Mouse (Mus musculus) embryonic fibroblast, embryonic 13.5 days (primary cell): ENCODE data around the gene Slc22a23. TPM values are rescaled to one million over a fixed set of nuclear protein-coding genes. Genes with fewer than 3 reads are reported as not detected.
A peak's percentile ranks its signal among the peaks of the same experiment; 100 is the strongest.

ENCODE experiments used
- H3K27ac ChIP-seq: 2 replicates; pipeline ENCODE4 v1.5.1; 2012; ENCODE audit warnings: low read length, control low read depth, inconsistent platforms; ENCODE audit not compliant: insufficient read depth
- H3K4me1 ChIP-seq: 2 replicates; pipeline ENCODE4 v1.6.1; 2011; ENCODE audit warnings: low read length; ENCODE audit not compliant: control insufficient read depth, insufficient read depth
- H3K4me3 ChIP-seq: 2 replicates; pipeline ENCODE4 v1.5.1; 2011; ENCODE audit warnings: mild to moderate bottlenecking, control low read depth, low read length; ENCODE audit not compliant: insufficient read depth
- CTCF ChIP-seq: IDR thresholded peaks from 2 replicates; pipeline ENCODE4 v1.5.1; 2011; ENCODE audit warnings: mild to moderate bottlenecking, control low read depth, low read length, moderate library complexity, borderline replicate concordance; ENCODE audit not compliant: insufficient read depth
- POLR2A ChIP-seq: IDR thresholded peaks from 2 replicates; pipeline ENCODE4 v1.6.1; 2011; ENCODE audit warnings: low read depth, mild to moderate bottlenecking, control low read depth, low read length, moderate library complexity
- polyA plus RNA-seq: library from polyadenylated mRNA; stranded (reverse); fragments of >200 nt; gene quantifications from 2 replicates; pipeline ENCODE4 v1.2.4, GENCODE M21; 2011; ENCODE audit warnings: low read depth; ENCODE audit not compliant: missing spikeins, insufficient read length

Slc22a23 gene
- polyA plus RNA-seq, 1 experiment: 5.7 TPM

DNA sequence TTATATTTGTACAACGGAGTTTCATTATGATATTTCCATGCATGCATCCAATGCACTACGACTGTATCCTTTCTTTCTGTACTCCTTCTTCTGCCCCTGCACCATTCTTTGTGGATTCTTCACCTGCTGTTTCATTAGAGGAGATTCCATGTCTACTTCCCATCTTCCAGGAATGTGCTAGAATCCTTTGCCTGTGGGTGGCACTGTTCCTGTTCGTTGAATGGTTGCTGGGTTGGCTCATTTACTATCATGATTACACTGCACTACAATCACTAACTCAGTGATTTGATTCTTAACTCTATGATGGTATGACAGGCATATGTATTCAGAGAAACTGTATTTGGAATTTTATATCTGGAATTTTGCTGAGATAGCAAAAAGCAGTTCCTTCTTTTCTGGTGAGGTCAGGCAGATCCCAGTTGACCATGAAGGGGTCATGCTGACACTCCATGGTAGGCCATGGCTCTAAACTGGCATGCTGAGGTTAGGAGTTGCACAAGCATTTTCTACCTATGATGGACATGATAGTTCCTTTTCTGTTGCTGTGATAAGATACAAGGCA is 187.3 kb downstream of the Slc22a23 start:
- Histone ChIP-seq H3K4me3 (no peak overlapping the region), H3K27ac (no peak overlapping the region), H3K4me1 (peaks cover 3% of the 10 kb centered on the region; the same call in 1 of the 2 replicates)
- TF ChIP-seq CTCF (no peak), POLR2A (no peak)

DNA sequence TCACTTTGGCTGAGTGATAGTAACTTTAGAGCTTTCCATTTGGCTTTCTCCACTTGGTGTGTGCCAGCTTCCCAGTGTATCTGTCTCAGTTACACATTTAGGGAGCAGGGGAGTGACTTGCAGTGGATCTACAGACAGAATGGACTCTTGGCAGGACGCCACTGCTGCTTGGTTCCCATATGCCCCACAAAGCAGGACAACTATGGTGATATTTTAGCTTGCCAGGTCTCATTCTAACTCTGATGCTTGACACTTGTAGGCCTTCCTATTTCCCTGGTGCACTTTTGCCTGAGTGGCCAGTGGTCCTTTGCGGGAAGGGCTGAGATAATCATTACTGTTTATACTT is 188.2 kb downstream of the Slc22a23 start:
- Histone ChIP-seq H3K4me3 (no peak overlapping the region), H3K4me1 (peaks cover 3% of the 10 kb centered on the region; the same call in 1 of the 2 replicates), H3K27ac (no peak overlapping the region)
- TF ChIP-seq POLR2A: no peak
- TF ChIP-seq CTCF: no peak

DNA sequence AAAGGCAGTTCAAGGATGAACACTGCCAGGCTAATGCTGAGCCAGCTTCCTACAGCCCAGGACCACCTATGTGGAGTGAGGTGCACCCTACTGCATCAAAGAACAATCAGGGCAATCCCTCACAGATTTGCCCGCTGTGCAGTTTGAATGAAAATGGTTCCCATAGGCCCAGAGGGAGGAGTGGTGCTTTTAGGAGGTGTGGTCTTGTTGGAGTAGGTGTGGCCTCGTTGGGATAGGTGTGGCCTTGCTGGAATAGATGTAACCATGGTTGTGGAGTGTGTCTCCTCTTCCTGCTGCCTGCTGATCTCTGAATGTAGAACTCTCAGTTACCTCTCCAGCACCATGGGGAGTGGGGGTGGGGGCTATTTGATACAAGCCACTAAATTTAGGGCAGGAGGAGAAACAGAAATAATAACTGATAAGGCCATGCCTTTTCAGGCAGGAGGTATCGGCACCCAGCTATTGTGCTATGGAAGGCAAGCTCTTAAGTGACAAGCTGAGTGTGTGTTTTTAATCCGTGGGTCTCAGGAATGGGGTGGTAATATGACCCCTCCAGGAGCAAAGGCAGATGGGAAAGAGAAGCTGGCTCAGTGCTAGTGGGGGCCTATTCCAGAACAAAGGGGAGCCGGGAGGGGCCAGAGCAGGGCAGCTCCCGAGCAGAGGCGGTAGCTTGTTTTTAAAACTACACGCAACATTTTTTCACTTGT is 188.7 kb downstream of the Slc22a23 start:
- no peak overlapping the region for H3K27ac ChIP-seq
- no peak overlapping the region for H3K4me3 ChIP-seq
- TF ChIP-seq POLR2A (no peak), CTCF (no peak)
- H3K4me1 ChIP-seq: peaks cover 3% of the 10 kb centered on the region; the same call in 1 of the 2 replicates

DNA sequence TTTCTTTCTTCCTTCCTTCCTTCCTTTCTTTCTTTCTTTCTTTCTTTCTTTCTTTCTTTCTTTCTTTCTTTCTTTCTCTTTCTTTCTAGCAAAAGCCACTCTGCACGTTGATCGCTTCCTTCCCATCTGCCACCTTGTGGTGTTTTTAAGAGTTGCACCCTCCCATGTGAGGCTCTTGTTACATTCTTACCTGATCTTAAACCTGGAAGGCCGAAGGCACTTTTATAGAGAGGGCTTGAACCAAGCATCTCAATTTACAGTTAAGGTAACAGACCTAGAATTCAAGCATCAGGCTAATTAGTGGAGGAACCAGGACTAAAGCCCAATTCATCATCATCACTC is 190.1 kb downstream of the Slc22a23 start:
- H3K4me1 ChIP-seq: peaks cover 3% of the 10 kb centered on the region; the same call in 1 of the 2 replicates
- 0 out of 2 replicates have a peak overlapping the region, but pooled peaks have one; percentile 11 for H3K27ac ChIP-seq
- 0 out of 2 replicates have a peak overlapping the region, but pooled peaks have one; percentile 15 for H3K4me3 ChIP-seq
- TF ChIP-seq CTCF (peak; percentile 35; the same call in 1 of the 2 replicates), POLR2A (no peak)

DNA sequence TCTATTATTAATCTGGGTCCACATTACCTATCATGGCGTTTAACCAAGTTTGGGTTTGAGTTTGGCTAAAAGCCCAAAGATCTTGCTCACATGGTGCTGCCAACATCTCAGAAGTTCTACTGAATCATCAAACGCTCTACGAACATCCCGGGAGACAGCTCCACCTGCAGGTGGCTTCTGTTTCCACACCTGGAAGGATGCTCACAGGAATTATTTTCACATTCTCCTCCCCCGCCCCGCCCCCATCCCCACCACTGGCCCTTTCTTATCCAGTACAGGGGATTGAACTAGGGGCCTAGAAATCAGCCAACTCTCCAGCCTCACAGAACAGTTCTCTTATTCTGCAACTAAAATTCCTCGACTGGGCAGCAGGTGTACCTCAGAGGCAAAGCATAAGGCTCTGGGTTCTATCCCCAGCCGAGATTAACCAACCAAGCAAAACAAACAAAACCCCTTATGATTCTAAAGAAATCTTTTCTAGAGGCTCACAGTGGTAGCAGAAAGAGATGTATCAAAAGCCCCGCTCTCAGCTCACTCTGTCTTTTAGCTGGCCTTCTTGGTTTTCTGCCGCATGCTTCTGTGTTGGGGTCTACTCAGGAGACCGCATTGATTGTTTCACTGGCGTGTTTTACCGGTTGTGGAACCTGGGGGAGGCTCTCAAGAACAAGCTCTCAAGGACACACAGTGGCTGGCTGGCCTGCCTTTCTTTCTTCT is 190.6 kb downstream of the Slc22a23 start:
- Histone ChIP-seq H3K27ac (0 out of 2 replicates have a peak overlapping the region, but pooled peaks have one; percentile 11), H3K4me1 (peaks cover 3% of the 10 kb centered on the region; the same call in 1 of the 2 replicates), H3K4me3 (0 out of 2 replicates have a peak overlapping the region, but pooled peaks have one; percentile 15)
- TF ChIP-seq CTCF (no peak), POLR2A (no peak)

DNA sequence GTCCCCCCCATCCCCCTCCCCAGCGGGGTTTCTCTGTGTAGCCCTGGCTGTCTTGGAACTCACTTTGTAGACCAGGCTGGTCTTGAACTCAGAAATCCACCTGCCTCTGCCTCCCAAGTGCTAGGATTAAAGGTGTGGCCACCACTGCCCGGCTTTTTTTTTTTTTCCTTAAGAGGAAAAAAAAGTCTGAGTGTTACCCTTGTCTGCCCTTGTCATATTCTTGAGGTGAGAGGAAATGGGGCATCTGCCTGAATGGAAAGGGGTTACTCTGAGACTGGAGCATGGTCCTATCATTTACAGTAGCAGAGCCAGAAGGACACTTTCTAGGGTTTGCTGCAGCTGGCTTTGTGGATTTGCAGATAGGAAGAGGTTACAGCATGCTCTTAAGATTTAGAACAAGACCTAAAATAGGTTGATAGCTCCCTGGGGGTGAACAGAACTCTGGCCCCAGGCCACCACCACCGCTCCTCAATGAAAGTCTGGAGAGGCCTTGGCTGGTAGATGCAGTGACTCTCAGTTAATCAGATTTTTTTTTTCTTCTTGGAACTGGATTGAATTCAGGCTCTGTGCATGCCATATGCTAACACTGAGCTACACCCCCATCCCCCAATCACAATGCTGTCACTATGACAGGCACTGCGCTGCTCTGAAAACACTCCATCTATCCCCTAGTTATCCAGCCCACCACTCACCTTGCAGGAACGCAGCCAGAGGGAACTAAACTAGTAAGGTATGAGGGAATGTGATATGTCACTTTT is 191.5 kb downstream of the Slc22a23 start:
- no peak overlapping the region for H3K27ac ChIP-seq
- TF ChIP-seq CTCF (no peak), POLR2A (no peak)
- no peak overlapping the region for H3K4me3 ChIP-seq
- peaks cover 3% of the 10 kb centered on the region; the same call in 1 of the 2 replicates for H3K4me1 ChIP-seq

DNA sequence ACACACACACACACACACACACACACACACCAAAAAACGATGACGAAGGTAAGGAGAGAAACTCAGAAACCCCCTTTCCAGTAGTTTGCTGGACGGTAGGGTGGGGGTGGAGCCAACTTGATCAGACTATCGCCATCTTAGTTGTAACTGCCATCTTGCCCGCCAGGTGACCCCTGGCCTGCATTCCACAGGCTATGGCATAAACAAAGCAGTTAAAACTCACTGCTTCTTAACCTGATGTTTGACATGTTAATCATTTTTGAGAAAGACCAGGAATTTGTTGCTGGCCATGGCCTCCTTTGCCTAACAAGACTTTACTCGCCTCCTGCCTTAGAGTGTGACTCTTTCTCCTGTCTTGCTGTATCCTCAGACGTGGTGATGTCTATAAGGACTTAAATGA is 192.3 kb downstream of the Slc22a23 start:
- no peak overlapping the region for H3K27ac ChIP-seq
- H3K4me1 ChIP-seq: peaks cover 3% of the 10 kb centered on the region
- no peak for TF ChIP-seq CTCF
- TF ChIP-seq POLR2A: no peak
- H3K4me3 ChIP-seq: no peak overlapping the region

DNA sequence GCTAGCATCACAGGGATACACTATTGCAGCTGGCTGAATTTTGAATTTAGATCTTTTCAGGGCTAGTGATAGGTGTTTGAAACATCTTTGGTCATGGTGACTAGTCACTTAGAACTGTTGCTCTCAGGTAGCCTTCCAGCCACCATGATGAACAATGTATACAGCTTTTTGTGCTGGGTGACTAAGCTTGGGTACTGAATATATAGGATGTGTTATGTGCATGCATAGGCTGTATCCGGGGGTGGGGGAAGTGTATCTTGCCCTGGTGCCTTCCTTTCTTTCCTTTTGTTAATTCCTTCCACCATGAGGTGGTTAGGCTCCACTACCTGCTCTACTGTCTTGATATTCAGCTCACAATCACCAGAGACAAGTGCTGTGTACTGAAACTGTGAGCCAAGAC is 193.6 kb downstream of the Slc22a23 start:
- no peak for TF ChIP-seq POLR2A
- TF ChIP-seq CTCF: no peak
- Histone ChIP-seq H3K4me3 (no peak overlapping the region), H3K4me1 (peaks cover 3% of the 10 kb centered on the region), H3K27ac (no peak overlapping the region)

DNA sequence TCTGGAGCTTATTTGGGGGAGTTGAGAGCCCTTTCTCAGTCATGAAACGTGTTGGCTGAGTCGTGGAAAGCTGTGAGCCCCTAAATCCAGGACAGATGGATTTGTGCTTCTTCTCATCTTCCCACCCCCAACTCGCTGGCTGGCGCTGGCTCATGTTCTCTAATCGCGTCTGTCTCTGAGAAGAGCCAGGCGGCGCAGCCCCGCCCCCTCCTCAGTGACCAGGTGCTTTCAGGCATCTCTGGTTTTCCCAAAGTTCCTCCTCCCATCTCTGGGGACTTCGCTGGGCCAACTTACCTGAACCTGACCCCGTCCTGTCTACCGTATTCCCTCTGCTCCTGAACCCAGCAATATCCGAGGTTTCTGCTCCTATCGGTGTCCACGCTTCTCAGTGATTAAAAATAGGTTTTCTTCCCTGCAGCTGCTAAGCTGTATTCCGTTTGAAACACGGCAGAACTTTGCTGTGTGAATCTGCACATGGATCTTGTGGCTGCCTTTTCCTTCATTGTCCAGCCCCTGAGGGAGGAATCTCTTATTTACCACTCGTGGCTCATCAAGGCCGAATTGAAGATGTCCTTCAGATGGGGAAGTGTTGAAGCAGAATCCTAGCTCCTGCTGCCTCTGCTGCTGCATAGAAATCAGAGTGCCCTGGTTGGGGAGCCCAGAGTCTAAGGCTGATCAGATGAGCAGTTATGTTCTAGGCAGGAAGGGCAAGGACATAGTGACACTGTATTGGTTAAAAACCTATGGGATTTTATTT is 194.5 kb downstream of the Slc22a23 start:
- H3K27ac ChIP-seq: no peak overlapping the region
- TF ChIP-seq POLR2A (no peak), CTCF (no peak)
- peaks cover 3% of the 10 kb centered on the region for H3K4me1 ChIP-seq
- H3K4me3 ChIP-seq: no peak overlapping the region
